Mouse (Mus musculus) limb, embryonic 14.5 days (tissue): Measurements from ENCODE around the gene Gm20388. TPM values are rescaled to one million over a fixed set of nuclear protein-coding genes. Genes with fewer than 3 reads are reported as not detected.

Experiments
- ATAC-seq: fragments of 200-750 bp; cut with Nextera tagmentation; 2 replicates; pipeline ENCODE4 v1.8.0; 2017; ENCODE audit warnings: low read depth, moderate number of reproducible peaks, moderate TSS enrichment; ENCODE audit not compliant: low FRiP score
- DNase-seq: peaks from one replicate; pipeline ENCODE4 v3.0.0-alpha.2; 2015; ENCODE audit warnings: low spot score
- H3K27ac ChIP-seq: fragments of 300-500 bp; sonication (generic); replicated peaks from 2 replicates; pipeline ENCODE4 v1.5.1; 2014; ENCODE audit warnings: low read depth, mild to moderate bottlenecking, low read length, moderate library complexity, mixed read lengths
- H3K27me3 ChIP-seq: fragments of 300-500 bp; sonication (generic); 2 replicates; pipeline ENCODE4 v1.6.1; 2014; ENCODE audit warnings: low read length, mixed read lengths; ENCODE audit not compliant: control insufficient read depth, insufficient read depth
- H3K36me3 ChIP-seq: fragments of 300-500 bp; sonication (generic); 2 replicates; pipeline ENCODE4 v1.6.1; 2014; ENCODE audit warnings: mild to moderate bottlenecking, low read length, moderate library complexity, mixed read lengths; ENCODE audit not compliant: control insufficient read depth, insufficient read depth
- H3K4me1 ChIP-seq: fragments of 300-500 bp; sonication (generic); 2 replicates; pipeline ENCODE4 v1.6.1; 2014; ENCODE audit warnings: antibody characterized with exemption, low read length, mixed read lengths; ENCODE audit not compliant: control insufficient read depth, insufficient read depth
- H3K4me2 ChIP-seq: fragments of 300-500 bp; sonication (generic); replicated peaks from 2 replicates; pipeline ENCODE4 v1.6.1; 2014; ENCODE audit warnings: low read depth, mild to moderate bottlenecking, low read length, moderate library complexity; ENCODE audit not compliant: severe bottlenecking
- H3K4me3 ChIP-seq: fragments of 300-500 bp; sonication (generic); replicated peaks from 2 replicates; pipeline ENCODE4 v1.5.1; 2014; ENCODE audit warnings: low read length
- H3K9ac ChIP-seq: fragments of 300-500 bp; sonication (generic); 2 replicates; pipeline ENCODE4 v1.6.1; 2014; ENCODE audit warnings: mild to moderate bottlenecking, low read depth, low read length, moderate library complexity; ENCODE audit not compliant: severe bottlenecking
- H3K9me3 ChIP-seq: fragments of 300-500 bp; sonication (generic); 2 replicates; pipeline ENCODE4 v1.6.1; 2016; ENCODE audit warnings: low read length; ENCODE audit not compliant: control insufficient read depth
- POLR2A ChIP-seq: fragments of 200-500 bp; IDR thresholded peaks from 2 replicates; pipeline ENCODE4 v1.8.0; 2012; ENCODE audit warnings: inconsistent platforms, mild to moderate bottlenecking, moderate library complexity, borderline replicate concordance; ENCODE audit not compliant: insufficient read depth, insufficient read length; ENCODE audit errors: extremely low read depth
- WGBS: fragments of 180-500 bp; shearing (Covaris S2); extraction: QIAGEN DNeasy Blood & Tissue Kit; methylation state at CpG from one replicate; pipeline ENCODE4 v1.1.7; 2014; 5-methylcytosine and 5-hydroxymethylcytosine counted together
- polyA plus RNA-seq, 2 experiments: library from polyadenylated mRNA; depleted of rRNA in 1 of 2; stranded (reverse) in 1 of 2; unstranded in 1 of 2; fragments of >200 nt; fragmentation: Nextera tagmentation in 1 of 2; extraction: Ambion mirVana in 1 of 2; gene quantifications; 2 replicates each; pipeline versions ENCODE4 v1.2.1 to v1.2.3; 2012 to 2014

The Gm20388 gene
- polyA plus RNA-seq, 2 experiments = 1.9 to 49.9 TPM

GRCm38 (mm10) chr8:121971488-121972058 is 2060.9 kb downstream of the Gm20388 start:
- 72% methylated on average over 17 of the region's 17 CpGs for WGBS
- no peak overlapping the region for H3K27ac ChIP-seq
- no peaks in the 10 kb centered on the region for H3K9me3 ChIP-seq
- DNase-seq = no peak
- peaks cover 29% of the 10 kb centered on the region for H3K36me3 ChIP-seq
- H3K4me3 ChIP-seq = no peak overlapping the region
- H3K4me1 ChIP-seq = peaks cover 22% of the 10 kb centered on the region
- H3K4me2 ChIP-seq = no peak overlapping the region
- no peak for ATAC-seq
- no peak overlapping the region for H3K9ac ChIP-seq
- TF ChIP-seq POLR2A = no peak
- no peaks in the 10 kb centered on the region for H3K27me3 ChIP-seq

GRCm38 (mm10) chr8:121973906-121974305 is 2063.3 kb downstream of the Gm20388 start:
- Histone ChIP-seq H3K9ac (no peak overlapping the region), H3K4me2 (no peak overlapping the region), H3K4me3 (no peak overlapping the region), H3K27ac (no peak overlapping the region), H3K9me3 (no peaks in the 10 kb centered on the region), H3K27me3 (no peaks in the 10 kb centered on the region), H3K36me3 (peaks cover 50% of the 10 kb centered on the region), H3K4me1 (no peaks in the 10 kb centered on the region)
- TF ChIP-seq POLR2A = no peak
- 91% methylated on average over 28 of the region's 28 CpGs for WGBS
- no peak for DNase-seq
- no peak for ATAC-seq

- Histone ChIP-seq H3K4me3 (no peak overlapping the region), H3K36me3 (peaks cover 76% of the 10 kb centered on the region), H3K9me3 (no peaks in the 10 kb centered on the region), H3K4me2 (no peak overlapping the region), H3K27me3 (no peaks in the 10 kb centered on the region), H3K9ac (no peak overlapping the region), H3K27ac (no peak overlapping the region), H3K4me1 (no peaks in the 10 kb centered on the region)
- DNase-seq (peak; percentile 66), ATAC-seq (peak; percentile 60; the same call in 1 of the 2 replicates)
- TF ChIP-seq POLR2A = no peak
- WGBS = 75% methylated on average over 8 of the region's 8 CpGs
Observed at GRCm38 (mm10) chr8:121977819-121978590, 2067.4 kb downstream of the Gm20388 start.

- ATAC-seq (no peak), DNase-seq (no peak)
- no peaks in the 10 kb centered on the region for H3K9me3 ChIP-seq
- H3K36me3 ChIP-seq = peaks cover 82% of the 10 kb centered on the region
- TF ChIP-seq POLR2A = no peak
- no peak overlapping the region for H3K4me2 ChIP-seq
- H3K9ac ChIP-seq = no peak overlapping the region
- WGBS = 94% methylated on average over 13 of the region's 13 CpGs
- H3K4me3 ChIP-seq = no peak overlapping the region
- H3K27me3 ChIP-seq = no peaks in the 10 kb centered on the region
- no peaks in the 10 kb centered on the region for H3K4me1 ChIP-seq
- no peak overlapping the region for H3K27ac ChIP-seq
Observed at GRCm38 (mm10) chr8:121978670-121979069, 2068.0 kb downstream of the Gm20388 start.

DNA sequence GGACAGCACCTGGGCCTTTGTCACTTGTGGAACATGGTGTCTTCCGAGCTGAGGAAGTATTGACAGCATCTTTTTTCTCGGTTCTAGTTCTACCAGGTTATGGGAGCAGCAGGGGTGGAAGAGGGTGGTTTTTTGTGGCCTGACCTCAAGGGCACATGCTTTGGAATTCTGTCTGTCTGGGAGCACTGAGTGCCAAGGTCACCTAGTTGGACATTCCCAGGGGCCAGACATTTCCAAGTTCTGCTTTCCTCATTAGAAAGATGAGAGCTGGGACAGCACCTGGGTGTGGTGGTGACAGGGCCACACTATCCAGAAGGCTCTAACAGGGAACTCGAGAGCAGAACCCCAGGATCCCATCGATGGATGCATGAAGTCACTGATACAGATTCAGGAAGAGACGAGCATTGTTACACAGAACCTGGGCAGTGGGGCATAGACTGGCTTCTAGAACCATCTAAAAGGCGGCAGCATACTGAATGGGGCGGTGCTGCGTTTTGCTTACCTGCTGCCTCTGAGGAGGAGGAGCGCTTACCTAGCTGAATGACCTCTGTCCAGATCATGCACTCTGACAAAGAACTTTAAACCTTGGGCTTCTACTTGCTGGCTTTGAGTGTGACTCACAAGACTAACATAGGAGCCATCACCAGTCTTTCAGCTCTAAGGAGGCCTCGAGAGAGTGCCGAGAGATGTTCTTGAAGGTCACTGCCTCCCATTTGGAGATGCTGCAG is 2070.3 kb downstream of the Gm20388 start:
- Histone ChIP-seq H3K27me3 (no peaks in the 10 kb centered on the region), H3K4me3 (no peak overlapping the region), H3K9ac (no peak overlapping the region), H3K27ac (no peak overlapping the region), H3K4me2 (no peak overlapping the region), H3K36me3 (peaks cover 76% of the 10 kb centered on the region), H3K4me1 (no peaks in the 10 kb centered on the region), H3K9me3 (no peaks in the 10 kb centered on the region)
- ATAC-seq (no peak), DNase-seq (no peak)
- no peak for TF ChIP-seq POLR2A
- WGBS = 89% methylated on average over 11 of the region's 11 CpGs
